Mouse (Mus musculus) spleen, adult 2 months (tissue): ENCODE measurements around the gene Cdca4.

Source experiments
- CTCF ChIP-seq: fragments of 200-500 bp; IDR thresholded peaks from 2 replicates; pipeline ENCODE4 v1.5.1; 2011; ENCODE audit warnings: mild to moderate bottlenecking, inconsistent platforms; ENCODE audit not compliant: insufficient read depth, insufficient read length, insufficient replicate concordance; ENCODE audit errors: extremely low read depth
- POLR2A ChIP-seq: fragments of 200-500 bp; IDR thresholded peaks from 2 replicates; pipeline ENCODE4 v1.6.1; 2011; ENCODE audit warnings: low read depth, low read length, inconsistent platforms

GRCm38 (mm10) chr12:112773366-112773765, 55.9 kb downstream of the Cdca4 start:
- TF ChIP-seq CTCF: no peak
- TF ChIP-seq POLR2A: no peak
